Mouse (Mus musculus) cerebellum, adult 2 months (tissue): ENCODE results near the gene Spag9.

Experiments used
- CTCF ChIP-seq: fragments of 200-500 bp; IDR thresholded peaks from 2 replicates; pipeline ENCODE4 v1.5.1; 2011; ENCODE audit warnings: low read depth, mild to moderate bottlenecking, control low read depth, low read length, moderate library complexity, borderline replicate concordance; ENCODE audit not compliant: insufficient read depth
- POLR2A ChIP-seq: fragments of 200-500 bp; IDR thresholded peaks from 2 replicates; pipeline ENCODE4 v1.6.1; 2011; ENCODE audit warnings: low read length, control low read depth, borderline replicate concordance; ENCODE audit not compliant: insufficient read depth

DNA sequence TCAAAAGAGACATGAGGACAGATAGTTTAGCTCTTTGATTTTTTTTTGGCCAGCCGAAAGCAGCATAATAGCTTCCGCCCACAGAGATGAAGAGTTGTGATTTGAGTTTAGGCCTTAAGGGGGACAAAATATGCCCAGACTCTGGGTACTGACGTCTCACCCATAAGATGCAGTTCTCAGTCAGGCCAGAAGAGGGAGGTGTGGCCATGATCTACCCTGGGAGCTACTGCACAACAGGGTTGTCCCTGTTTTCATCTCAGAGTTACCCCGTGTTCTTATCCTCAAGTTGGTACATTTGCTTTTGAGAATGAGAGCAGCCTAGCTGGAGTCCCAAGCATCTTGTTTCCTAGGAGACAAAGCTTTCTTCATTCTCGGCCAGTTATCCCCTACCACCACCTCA, 132.1 kb downstream of the Spag9 start:
- TF ChIP-seq POLR2A (no peak), CTCF (peak; percentile 93)
